ENCODE assay signal across 9 mouse cellular contexts in the genomic region with DNA sequence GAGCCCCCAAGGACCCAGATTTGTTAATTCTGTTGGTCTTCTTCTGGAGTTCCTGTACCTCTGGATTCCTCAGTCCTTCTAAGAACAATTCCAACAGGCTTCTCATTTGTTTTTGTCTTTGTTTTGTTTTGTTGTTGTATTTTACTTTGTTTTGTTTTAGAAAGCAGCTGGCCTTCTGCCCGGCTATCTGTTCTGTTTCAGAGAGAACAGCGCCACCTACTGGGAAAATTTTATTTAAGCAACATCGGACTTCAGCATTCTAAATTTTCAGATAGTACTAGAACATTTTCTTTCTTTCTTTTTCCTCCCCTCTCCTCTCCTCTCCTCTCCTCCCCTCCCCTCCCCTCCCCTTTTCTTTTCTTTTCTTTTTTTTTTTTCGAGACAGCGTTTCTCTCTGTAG.
DNase-seq lines count a peak whose midpoint lies in the region; ATAC-seq lines count a peak whose summit lies in the region.
"Had no signal": no experiment of that assay in that cellular context is flagged by ENCODE, and none has a peak within 500 bp of the region (broad histone marks: within the 10 kb centered on the region; RNA-seq: fewer than 3 reads in every experiment).

No protein-coding gene starts in this region.

- DNase-seq in hindbrain, embryonic 10.5 days (ENCODE audit: low spot score), result no peak
- DNase-seq in 3T3-L1 (ENCODE audit: low read depth, low spot score), result peak; percentile 78
- peak; percentile 74 for DNase-seq in MN1 (ENCODE audit: low spot score)
- peak; percentile 56 for DNase-seq in embryo, embryonic 9.5 days (ENCODE audit: extremely low spot score)
- DNase-seq in left cerebral cortex, postnatal 25 days (ENCODE audit: low spot score in 2 of 2), result peak; percentile 43 to 47
- DNase-seq in retina, postnatal 7 days (ENCODE audit: low read depth, low spot score), result peak; percentile 53

- no peak overlapping the region for H3K9ac ChIP-seq in hindbrain, embryonic 16.5 days (ENCODE audit: low read depth, low read length)
- H3K9ac ChIP-seq in forebrain, embryonic 15.5 days (replicated peaks), result no peak overlapping the region
- H3K9ac ChIP-seq: limb, embryonic 12.5 days had no signal

- H3K27ac ChIP-seq in hindbrain, embryonic 10.5 days, result peak overlapping the region; percentile 47
- H3K27ac ChIP-seq in hindbrain, embryonic 16.5 days (ENCODE audit: low read depth, low read length), result no peak overlapping the region
- H3K27ac ChIP-seq in forebrain, embryonic 15.5 days (replicated peaks), result no peak overlapping the region
- H3K27ac ChIP-seq: limb, embryonic 12.5 days had no signal

- no peaks in the 10 kb centered on the region for H3K27me3 ChIP-seq in hindbrain, embryonic 10.5 days (ENCODE audit: insufficient read depth, poor library complexity, severe bottlenecking)
- no peaks in the 10 kb centered on the region for H3K27me3 ChIP-seq in hindbrain, embryonic 16.5 days (replicated peaks; ENCODE audit: control insufficient read depth, insufficient read depth, low read length)
- no peaks in the 10 kb centered on the region for H3K27me3 ChIP-seq in forebrain, embryonic 15.5 days
- H3K27me3 ChIP-seq: limb, embryonic 12.5 days had no signal

- no peak for ATAC-seq in hindbrain, embryonic 16.5 days
- ATAC-seq in forebrain, embryonic 15.5 days (replicated peaks), result no peak

- no peaks in the 10 kb centered on the region for H3K9me3 ChIP-seq in hindbrain, embryonic 10.5 days
- no peaks in the 10 kb centered on the region for H3K9me3 ChIP-seq in hindbrain, embryonic 16.5 days (ENCODE audit: control insufficient read depth, low read length)
- H3K9me3 ChIP-seq in forebrain, embryonic 15.5 days, result no peaks in the 10 kb centered on the region
- H3K9me3 ChIP-seq: limb, embryonic 12.5 days had no signal

- WGBS in hindbrain, embryonic 10.5 days, result 8% methylated on average over 3 of the region's 5 CpGs
- 3% methylated on average over 3 of the region's 5 CpGs for WGBS in hindbrain, embryonic 16.5 days
- WGBS in forebrain, embryonic 15.5 days, result 4% methylated on average over 3 of the region's 5 CpGs

- intact Hi-C loops in left cerebral cortex, postnatal 25 days (cut with DNase I), result no loop called here

- peaks cover 7% of the 10 kb centered on the region; the same call in 1 of the 2 replicates for H3K4me1 ChIP-seq in hindbrain, embryonic 10.5 days (replicated peaks)
- H3K4me1 ChIP-seq in hindbrain, embryonic 16.5 days (ENCODE audit: control insufficient read depth, insufficient read depth, low read depth, low read length), result no peaks in the 10 kb centered on the region
- no peaks in the 10 kb centered on the region for H3K4me1 ChIP-seq in forebrain, embryonic 15.5 days

- no peak overlapping the region for H3K4me3 ChIP-seq in hindbrain, embryonic 10.5 days
- H3K4me3 ChIP-seq in hindbrain, embryonic 16.5 days (ENCODE audit: low read length), result no peak overlapping the region
- no peak overlapping the region for H3K4me3 ChIP-seq in forebrain, embryonic 15.5 days
- H3K4me3 ChIP-seq: limb, embryonic 12.5 days had no signal

- H3K36me3 ChIP-seq in hindbrain, embryonic 10.5 days, result no peaks in the 10 kb centered on the region
- no peaks in the 10 kb centered on the region for H3K36me3 ChIP-seq in hindbrain, embryonic 16.5 days (ENCODE audit: control insufficient read depth, insufficient read depth, low read length)
- no peaks in the 10 kb centered on the region for H3K36me3 ChIP-seq in forebrain, embryonic 15.5 days
- H3K36me3 ChIP-seq: limb, embryonic 12.5 days had no signal

- H3K4me2 ChIP-seq in hindbrain, embryonic 16.5 days (ENCODE audit: low read length), result no peak overlapping the region
- H3K4me2 ChIP-seq in forebrain, embryonic 15.5 days (replicated peaks), result no peak overlapping the region
- H3K4me2 ChIP-seq: limb, embryonic 12.5 days had no signal
